Mouse (Mus musculus) lung, postnatal 0 days (tissue): Measurements from ENCODE around the gene Cypt4. TPM values are rescaled to one million over a fixed set of nuclear protein-coding genes. Genes with fewer than 3 reads are reported as not detected.
"Not testable (repeated sequence)": the region's sequence is repeated elsewhere in the genome, so short reads cannot be mapped to it uniquely, and the experiment has no call there.

Experiments
- ATAC-seq: fragments of 200-750 bp; cut with Nextera tagmentation; 2 replicates; pipeline ENCODE4 v1.8.0; 2017; ENCODE audit warnings: moderate library complexity
- DNase-seq: peaks from one replicate; pipeline ENCODE4 v3.0.0-alpha.2; 2016; ENCODE audit warnings: low spot score
- H3K27ac ChIP-seq: fragments of 300-500 bp; sonication (generic); 2 replicates; pipeline ENCODE4 v1.5.1; 2014; ENCODE audit warnings: antibody characterized with exemption, mild to moderate bottlenecking, low read length, mixed read lengths
- H3K27me3 ChIP-seq: fragments of 300-500 bp; sonication (generic); replicated peaks from 2 replicates; pipeline ENCODE4 v1.6.1; 2014; ENCODE audit warnings: low read length, mixed read lengths; ENCODE audit not compliant: insufficient read depth
- H3K36me3 ChIP-seq: fragments of 300-500 bp; sonication (generic); 2 replicates; pipeline ENCODE4 v1.6.1; 2014; ENCODE audit warnings: low read length, mixed read lengths; ENCODE audit not compliant: insufficient read depth
- H3K4me1 ChIP-seq: fragments of 300-500 bp; sonication (generic); 2 replicates; pipeline ENCODE4 v1.6.1; 2014; ENCODE audit warnings: antibody characterized with exemption, low read depth, low read length, mixed read lengths; ENCODE audit not compliant: insufficient read depth
- H3K4me2 ChIP-seq: fragments of 300-500 bp; sonication (generic); replicated peaks from 2 replicates; pipeline ENCODE4 v1.6.1; 2014; ENCODE audit warnings: low read depth, mild to moderate bottlenecking, low read length, moderate library complexity, mixed read lengths
- H3K4me3 ChIP-seq: fragments of 300-500 bp; sonication (generic); 2 replicates; pipeline ENCODE4 v1.5.1; 2014; ENCODE audit warnings: low read depth, low read length
- H3K9ac ChIP-seq: fragments of 300-500 bp; sonication (generic); replicated peaks from 2 replicates; pipeline ENCODE4 v1.6.1; 2014; ENCODE audit warnings: low read depth, mild to moderate bottlenecking
- H3K9me3 ChIP-seq: fragments of 300-500 bp; sonication (generic); 2 replicates; pipeline ENCODE4 v1.6.1; 2016; ENCODE audit warnings: low read length, mixed read lengths
- CTCF ChIP-seq: IDR thresholded peaks from 2 replicates; pipeline ENCODE4 v1.5.1; 2016; ENCODE audit warnings: antibody characterized with exemption, mild to moderate bottlenecking
- EP300 ChIP-seq: IDR thresholded peaks from 2 replicates; pipeline ENCODE4 v1.6.1; 2016; ENCODE audit warnings: antibody characterized with exemption, mild to moderate bottlenecking, control low read depth
- WGBS: fragments of 180-500 bp; shearing (Covaris S2); extraction: QIAGEN DNeasy Blood & Tissue Kit; methylation state at CpG from one replicate; pipeline ENCODE4 v1.1.7; 2014; 5-methylcytosine and 5-hydroxymethylcytosine counted together
- polyA plus RNA-seq: library from polyadenylated mRNA; unstranded; fragments of >200 nt; fragmentation: Nextera tagmentation; extraction: Ambion mirVana; gene quantifications from 2 replicates; pipeline ENCODE4 v1.2.1, GENCODE M21; 2015

Cypt4 gene
- not detected in 2 replicates for polyA plus RNA-seq

DNA sequence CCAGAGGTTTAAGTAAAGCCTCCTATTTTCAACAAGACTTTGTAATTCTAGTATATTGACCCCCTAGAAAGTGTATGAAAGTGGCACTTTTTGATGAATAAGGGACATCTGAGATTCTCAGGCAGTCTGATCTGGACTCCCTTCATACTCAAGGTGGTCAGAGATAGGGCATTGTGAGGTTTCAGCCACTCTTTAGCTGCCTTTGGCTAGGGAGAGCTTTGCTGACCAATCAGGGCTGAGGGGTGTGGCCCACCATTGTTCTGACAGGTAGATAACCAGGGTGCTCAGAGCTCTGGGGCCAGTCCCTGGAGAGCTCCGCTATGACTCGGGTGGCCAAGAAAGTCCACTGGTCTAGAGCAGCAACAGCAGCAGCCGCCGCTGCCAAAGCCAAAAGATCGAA, at the start of gene Cypt4:
Cypt4 (plus strand) TSS at position 301 of the 400 bp plus-strand sequence.
- no peaks in the 10 kb centered on the region for H3K36me3 ChIP-seq
- DNase-seq = no peak
- no peak within 1 kb of the TSS for H3K4me3 ChIP-seq
- 84% methylated on average over 5 of the region's 5 CpGs for WGBS
- no peak within 1 kb of the TSS for H3K9ac ChIP-seq
- no peaks in the 10 kb centered on the region for H3K4me1 ChIP-seq
- H3K27me3 ChIP-seq = no peaks in the 10 kb centered on the region
- H3K27ac ChIP-seq = no peak within 1 kb of the TSS
- TF ChIP-seq CTCF (no peak), EP300 (no peak)
- ATAC-seq = no peak
- H3K4me2 ChIP-seq = no peak within 1 kb of the TSS
- H3K9me3 ChIP-seq = no peaks in the 10 kb centered on the region

GRCm38 (mm10) chr9:24637341-24637740, 12.3 kb downstream of the Cypt4 start:
- H3K27me3 ChIP-seq, H3K27ac ChIP-seq, ATAC-seq, DNase-seq, H3K36me3 ChIP-seq, H3K9me3 ChIP-seq, H3K4me1 ChIP-seq, H3K4me2 ChIP-seq, H3K9ac ChIP-seq, H3K4me3 ChIP-seq: not testable (repeated sequence)
- WGBS = 74% methylated on average over 2 of the region's 2 CpGs

Other genes with a start within 250 kb of the Cypt4 start
- 8.2 and 10.1 TPM in 2 replicates for gene Dpy19l1, start 122.1 kb upstream of the Cypt4 start, polyA plus RNA-seq
- 0.54 and 0.56 TPM in 2 replicates for gene Dpy19l2, start 71.1 kb downstream of the Cypt4 start, polyA plus RNA-seq
- gene Tbx20, start 149.1 kb downstream of the Cypt4 start, polyA plus RNA-seq = 0.69 and 0.88 TPM in 2 replicates